Mouse (Mus musculus): ENCODE data around the gene Olfr749. TPM values are rescaled to one million over a fixed set of nuclear protein-coding genes. Genes with fewer than 3 reads are reported as not detected.
"Not testable (repeated sequence)": the region's sequence is repeated elsewhere in the genome, so short reads cannot be mapped to it uniquely, and the experiment has no call there.

Olfr749 gene
- not detected in 2 replicates for total RNA-seq (2017)

GRCm38 (mm10) chr14:50744994-50745393 lies at the start of gene Olfr749:
TSS of gene Olfr749 (minus strand) at chr14:50745094.
- ATAC-seq (replicated peaks in 1 of 2; ENCODE audit: insufficient read depth in 1 of 2, low FRiP score in 2 of 2, low TSS enrichment in 1 of 2, low read depth in 1 of 2, poor library complexity in 2 of 2, severe bottlenecking in 2 of 2): no peak

DNA sequence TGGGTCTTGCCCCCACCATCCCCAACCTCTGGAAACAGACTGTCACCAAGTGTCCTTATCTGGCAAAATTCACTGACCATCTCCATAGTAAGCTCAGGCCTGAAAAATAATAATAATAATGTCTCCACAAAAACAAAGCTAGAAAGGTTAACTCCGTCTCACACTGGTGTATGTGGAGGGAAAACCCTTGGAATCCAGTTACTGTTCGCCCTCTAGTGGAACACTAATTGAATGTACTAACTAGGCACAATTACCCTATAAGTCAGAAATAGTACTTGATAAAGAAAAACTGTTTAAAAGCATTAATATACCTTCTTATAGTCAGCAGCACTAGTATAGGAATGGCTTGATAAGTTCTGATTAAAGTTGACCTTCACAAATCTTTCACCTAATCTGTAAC lies 43.3 kb upstream of the Olfr749 start:
- ATAC-seq (replicated peaks in 1 of 2; ENCODE audit: insufficient read depth in 1 of 2, low FRiP score in 2 of 2, low TSS enrichment in 1 of 2, low read depth in 1 of 2, poor library complexity in 2 of 2, severe bottlenecking in 2 of 2): no peak

GRCm38 (mm10) chr14:50785251-50785637 lies 40.4 kb upstream of the Olfr749 start, which contains the start of gene Ttc5:
TSS of gene Ttc5 (minus strand) at chr14:50785519.
- peak; percentile 98 to 99 for ATAC-seq (replicated peaks in 1 of 2; ENCODE audit: insufficient read depth in 1 of 2, low FRiP score in 2 of 2, low TSS enrichment in 1 of 2, low read depth in 1 of 2, poor library complexity in 2 of 2, severe bottlenecking in 2 of 2)

DNA sequence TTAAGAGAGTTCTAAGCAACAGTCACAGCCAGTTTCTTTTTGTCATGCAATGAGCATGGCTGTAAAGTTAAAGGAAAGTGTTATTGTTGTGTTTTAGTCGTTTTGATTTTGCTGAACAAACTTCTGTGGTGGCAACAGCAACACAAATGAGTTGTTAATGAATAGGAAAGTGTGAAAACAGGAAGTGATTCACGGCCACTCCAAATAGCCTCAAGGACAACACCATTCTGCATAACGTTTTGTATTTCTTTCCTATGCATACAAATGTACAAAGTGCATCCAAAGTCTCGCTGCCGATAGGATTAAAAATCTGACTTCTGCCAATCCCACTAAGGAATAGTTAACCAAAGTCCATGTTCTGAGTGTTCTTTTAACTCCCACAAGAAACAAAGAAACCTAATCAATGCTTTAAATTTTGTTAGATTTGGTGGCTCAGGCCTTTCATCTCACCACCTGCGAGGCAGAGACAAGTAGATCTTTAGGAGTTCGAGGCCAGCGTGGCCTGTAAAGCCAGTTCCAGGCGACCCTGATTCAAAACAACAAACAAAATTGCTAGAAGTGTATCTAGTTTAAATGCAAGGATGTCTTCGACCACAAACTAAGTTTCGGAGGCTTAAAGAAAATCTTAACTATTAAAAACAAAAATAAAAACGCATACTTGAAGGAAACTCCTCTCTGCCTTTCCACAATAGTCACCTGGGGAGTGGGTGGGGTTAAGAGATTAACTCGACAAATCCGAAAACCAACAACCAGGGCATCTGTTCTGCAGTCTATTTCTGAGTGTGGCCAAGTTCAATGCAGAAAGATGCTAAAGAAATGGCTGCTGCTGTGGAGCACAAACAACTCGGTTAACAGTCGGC lies 39.7 kb upstream of the Olfr749 start:
- no peak; a peak in 1 of 4 replicates for ATAC-seq (replicated peaks in 1 of 2; ENCODE audit: insufficient read depth in 1 of 2, low FRiP score in 2 of 2, low TSS enrichment in 1 of 2, low read depth in 1 of 2, poor library complexity in 2 of 2, severe bottlenecking in 2 of 2)

DNA sequence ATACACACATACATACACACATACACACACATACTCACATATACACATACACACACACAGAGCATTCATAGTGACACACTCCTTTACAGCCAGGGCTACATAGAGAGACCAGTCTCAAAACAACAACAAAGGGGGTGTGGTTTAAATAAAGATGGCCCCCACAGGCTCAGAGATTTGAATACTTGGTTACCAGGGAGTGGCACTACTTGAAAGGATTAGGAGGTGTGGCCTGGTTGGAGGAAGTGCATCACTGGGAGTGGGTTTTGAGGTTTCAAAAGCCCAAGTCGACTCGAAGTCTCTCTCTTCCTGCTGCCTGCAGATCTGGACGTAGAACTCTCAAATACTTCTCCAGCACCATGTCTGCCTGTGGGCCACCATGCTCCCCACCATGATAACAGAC lies 37.3 kb upstream of the Olfr749 start:
- no peak for ATAC-seq (replicated peaks in 1 of 2; ENCODE audit: insufficient read depth in 1 of 2, low FRiP score in 2 of 2, low TSS enrichment in 1 of 2, low read depth in 1 of 2, poor library complexity in 2 of 2, severe bottlenecking in 2 of 2)

- ATAC-seq (replicated peaks in 1 of 2; ENCODE audit: insufficient read depth in 1 of 2, low FRiP score in 2 of 2, low TSS enrichment in 1 of 2, low read depth in 1 of 2, poor library complexity in 2 of 2, severe bottlenecking in 2 of 2): no peak
Measured at GRCm38 (mm10) chr14:50771342-50771741, 26.4 kb upstream of the Olfr749 start.

GRCm38 (mm10) chr14:50765736-50766135 lies 20.8 kb upstream of the Olfr749 start:
- no peak for ATAC-seq (replicated peaks in 1 of 2; ENCODE audit: insufficient read depth in 1 of 2, low FRiP score in 2 of 2, low TSS enrichment in 1 of 2, low read depth in 1 of 2, poor library complexity in 2 of 2, severe bottlenecking in 2 of 2)

GRCm38 (mm10) chr14:50758416-50759085 lies 13.7 kb upstream of the Olfr749 start:
- ATAC-seq (replicated peaks in 1 of 2; ENCODE audit: insufficient read depth in 1 of 2, low FRiP score in 2 of 2, low TSS enrichment in 1 of 2, low read depth in 1 of 2, poor library complexity in 2 of 2, severe bottlenecking in 2 of 2): no peak

DNA sequence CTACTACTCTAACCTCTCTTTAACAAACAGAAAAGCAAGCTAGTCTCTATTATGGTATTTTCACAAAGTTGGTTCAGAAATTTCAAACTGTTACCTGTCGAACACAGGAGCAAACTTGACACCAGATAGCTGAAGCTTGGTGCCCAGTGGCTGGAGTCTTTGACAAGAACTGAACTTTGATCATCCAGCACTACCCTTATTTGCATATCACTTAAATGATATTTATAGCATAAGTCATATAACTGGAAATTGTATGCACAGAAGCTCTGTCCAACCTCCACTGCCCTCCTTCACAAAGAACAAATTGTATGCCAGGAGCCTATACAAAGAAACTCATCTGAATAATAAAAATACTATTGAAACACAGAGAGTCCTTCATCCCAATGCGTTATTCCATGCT lies 3.3 kb downstream of the Olfr749 start:
- ATAC-seq (replicated peaks in 1 of 2; ENCODE audit: insufficient read depth in 1 of 2, low FRiP score in 2 of 2, low TSS enrichment in 1 of 2, low read depth in 1 of 2, poor library complexity in 2 of 2, severe bottlenecking in 2 of 2): no peak

DNA sequence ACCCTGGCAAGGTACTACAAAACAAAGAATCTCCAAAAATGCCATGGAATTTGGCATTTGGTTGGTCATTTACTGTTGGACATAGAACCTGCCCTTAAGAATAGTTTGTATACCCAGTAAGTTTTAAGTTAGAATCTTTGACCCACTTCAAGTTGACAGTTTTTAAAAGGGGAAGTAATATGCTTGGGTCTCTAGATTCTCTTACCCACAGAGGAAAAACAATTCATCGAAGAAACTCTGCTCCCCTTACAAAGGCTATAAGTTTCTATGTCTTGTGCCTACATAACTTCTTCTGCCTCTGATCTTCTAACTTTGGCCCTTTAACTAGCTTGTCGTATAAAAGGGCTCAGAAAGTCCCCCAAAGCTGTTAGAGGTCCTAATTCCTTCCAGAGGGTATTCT lies 4.6 kb downstream of the Olfr749 start:
- ATAC-seq (replicated peaks in 1 of 2; ENCODE audit: insufficient read depth in 1 of 2, low FRiP score in 2 of 2, low TSS enrichment in 1 of 2, low read depth in 1 of 2, poor library complexity in 2 of 2, severe bottlenecking in 2 of 2): peak; percentile 56 to 78; a peak in 3 of 4 replicates

- not testable (repeated sequence) for ATAC-seq (replicated peaks in 1 of 2; ENCODE audit: insufficient read depth in 1 of 2, low FRiP score in 2 of 2, low TSS enrichment in 1 of 2, low read depth in 1 of 2, poor library complexity in 2 of 2, severe bottlenecking in 2 of 2)
Measured at GRCm38 (mm10) chr14:50722371-50722770, 22.5 kb downstream of the Olfr749 start.

DNA sequence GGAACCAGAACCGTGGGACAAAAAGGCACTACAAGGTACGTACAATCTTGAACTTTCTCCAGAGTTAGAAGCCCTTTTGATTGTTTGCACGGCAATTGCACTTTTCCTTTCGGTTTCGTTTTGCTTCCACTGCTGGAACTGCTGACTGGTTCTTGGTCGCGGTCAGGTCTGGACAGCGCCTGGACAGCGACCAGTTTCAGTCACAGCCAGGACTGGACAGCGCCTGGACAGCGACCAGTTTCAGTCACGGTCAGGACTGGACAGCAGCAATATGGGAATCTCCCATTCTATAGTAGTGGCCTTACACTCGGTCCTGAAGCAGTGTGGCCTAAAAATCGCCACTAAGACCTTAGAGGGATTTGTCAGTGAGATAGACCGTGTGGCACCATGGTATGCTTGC lies 25.0 kb downstream of the Olfr749 start:
- not testable (repeated sequence) for ATAC-seq (replicated peaks in 1 of 2; ENCODE audit: insufficient read depth in 1 of 2, low FRiP score in 2 of 2, low TSS enrichment in 1 of 2, low read depth in 1 of 2, poor library complexity in 2 of 2, severe bottlenecking in 2 of 2)

- no peak for ATAC-seq (replicated peaks in 1 of 2; ENCODE audit: insufficient read depth in 1 of 2, low FRiP score in 2 of 2, low TSS enrichment in 1 of 2, low read depth in 1 of 2, poor library complexity in 2 of 2, severe bottlenecking in 2 of 2)
Measured at GRCm38 (mm10) chr14:50707073-50707472, 37.8 kb downstream of the Olfr749 start, which contains the start of gene Olfr748. TSS of gene Olfr748 (plus strand) at chr14:50707373.

GRCm38 (mm10) chr14:50693106-50693505 lies 51.8 kb downstream of the Olfr749 start, which contains the start of gene Olfr747:
TSS of gene Olfr747 (minus strand) at chr14:50693206.
- no peak for ATAC-seq (replicated peaks in 1 of 2; ENCODE audit: insufficient read depth in 1 of 2, low FRiP score in 2 of 2, low TSS enrichment in 1 of 2, low read depth in 1 of 2, poor library complexity in 2 of 2, severe bottlenecking in 2 of 2)

Other genes with a start within 250 kb of the Olfr749 start
- not detected in 2 replicates for gene Olfr742, start 241.5 kb downstream of the Olfr749 start, total RNA-seq (2017)
- gene Olfr743, start 223.3 kb downstream of the Olfr749 start, total RNA-seq (2017): not detected in 2 replicates
- gene Olfr744, start 130.2 kb downstream of the Olfr749 start, total RNA-seq (2017): not detected in 2 replicates
- not detected in 2 replicates for gene Olfr745, start 105.7 kb downstream of the Olfr749 start, total RNA-seq (2017)
- not detected in 2 replicates for gene Olfr746, start 98.0 kb downstream of the Olfr749 start, total RNA-seq (2017)
- not detected in 2 replicates for gene Olfr747, start 51.9 kb downstream of the Olfr749 start, total RNA-seq (2017)
- gene Olfr748, start 37.7 kb downstream of the Olfr749 start, total RNA-seq (2017): not detected in 2 replicates
- gene Ttc5, start 40.4 kb upstream of the Olfr749 start, total RNA-seq (2017): 38.0 and 55.2 TPM in 2 replicates
- gene Ccnb1ip1, start 62.6 kb upstream of the Olfr749 start, total RNA-seq (2017): not detected in 2 replicates
- 91.4 and 97.5 TPM in 2 replicates for gene Parp2, start 62.7 kb upstream of the Olfr749 start, total RNA-seq (2017)
- 6.6 and 24.2 TPM in 2 replicates for gene Tep1, start 125.5 kb upstream of the Olfr749 start, total RNA-seq (2017)
- not detected in 2 replicates for gene Klhl33, start 152.4 kb upstream of the Olfr749 start, total RNA-seq (2017)
- gene Osgep, start 179.8 kb upstream of the Olfr749 start, total RNA-seq (2017): 106 and 113 TPM in 2 replicates
- gene Apex1, start 179.9 kb upstream of the Olfr749 start, total RNA-seq (2017): 136 and 150 TPM in 2 replicates
- gene Pip4p1, start 185.8 kb upstream of the Olfr749 start, total RNA-seq (2017): 9.0 and 15.9 TPM in 2 replicates
- 101 and 172 TPM in 2 replicates for gene Pnp, start 186.0 kb upstream of the Olfr749 start, total RNA-seq (2017)
- gene Gm49342, start 199.4 kb upstream of the Olfr749 start, total RNA-seq (2017): 45.7 and 69.8 TPM in 2 replicates
- gene Pnp2, start 210.9 kb upstream of the Olfr749 start, total RNA-seq (2017): 3.5 and 4.7 TPM in 2 replicates

Data from hematopoietic stem cell, adult 5-6 weeks (primary cell).